ENCODE assay signal across 8 mouse cellular contexts in genomic region chr8:92613486-92613885, GRCm38 (mm10).
DNase-seq lines count a peak whose midpoint lies in the region; ATAC-seq and TF ChIP-seq lines count a peak whose summit lies in the region.

No protein-coding gene starts in this region.

- H3K36me3 ChIP-seq in hindbrain, postnatal 0 days (ENCODE audit: insufficient read depth, low read length): no peaks in the 10 kb centered on the region
- H3K36me3 ChIP-seq in hindbrain, embryonic 13.5 days: no peaks in the 10 kb centered on the region

- H3K27ac ChIP-seq in hindbrain, postnatal 0 days: no peak overlapping the region
- no peak overlapping the region for H3K27ac ChIP-seq in hindbrain, embryonic 13.5 days

- no peak overlapping the region for H3K4me3 ChIP-seq in hindbrain, postnatal 0 days (ENCODE audit: low read length)
- H3K4me3 ChIP-seq in hindbrain, embryonic 13.5 days: no peak overlapping the region
- no peak overlapping the region for H3K4me3 ChIP-seq in lung, adult 2 months (replicated peaks; ENCODE audit: extremely low read depth, low read depth, low read length)

- no peaks in the 10 kb centered on the region for H3K9me3 ChIP-seq in hindbrain, postnatal 0 days (ENCODE audit: low read length)
- H3K9me3 ChIP-seq in hindbrain, embryonic 13.5 days: no peaks in the 10 kb centered on the region

- WGBS in hindbrain, postnatal 0 days: 46% methylated on average over 4 of the region's 4 CpGs
- WGBS in hindbrain, embryonic 13.5 days: 36% methylated on average over 4 of the region's 4 CpGs
- 32% methylated on average over 4 of the region's 4 CpGs for WGBS in lung, adult 2 months

- no peak for TF ChIP-seq POLR2A in lung, adult 2 months (IDR thresholded peaks at IDR 0.05; ENCODE audit: borderline replicate concordance, extremely low read depth, low read depth, low read length)

- no peak overlapping the region for H3K4me2 ChIP-seq in hindbrain, postnatal 0 days (ENCODE audit: low read depth, low read length)
- H3K4me2 ChIP-seq in hindbrain, embryonic 13.5 days: no peak overlapping the region

- peak; percentile 29 for DNase-seq in hindbrain, postnatal 0 days (ENCODE audit: low spot score)
- DNase-seq in B cell, adult 2 months: peak; percentile 14 to 20
- DNase-seq in ZHBTc4 (ENCODE audit: low read depth, low spot score): peak; percentile 25
- peak; percentile 41 for DNase-seq in lung, adult 2 months
- no peak for DNase-seq in frontal cortex, postnatal 14 days (ENCODE audit: low spot score in 2 of 2)

- no peaks in the 10 kb centered on the region for H3K4me1 ChIP-seq in hindbrain, postnatal 0 days (ENCODE audit: insufficient read depth, low read length)
- H3K4me1 ChIP-seq in hindbrain, embryonic 13.5 days (replicated peaks): 0 out of 2 replicates have a peak, but pooled peaks cover 4% of the 10 kb centered on the region
- no peaks in the 10 kb centered on the region; the same call in 1 of the 2 replicates for H3K4me1 ChIP-seq in lung, adult 2 months (ENCODE audit: control insufficient read depth, insufficient read depth, low read length)

- ATAC-seq in hindbrain, postnatal 0 days: no peak
- ATAC-seq in hindbrain, embryonic 13.5 days (ENCODE audit: low FRiP score): no peak
- ATAC-seq in inflammation-experienced regulatory T-cells, adult 6 months: no peak
- ATAC-seq in monocyte, adult 5-6 weeks (replicated peaks; ENCODE audit: insufficient number of reproducible peaks, low FRiP score, low TSS enrichment, poor library complexity, severe bottlenecking): no peak

- H3K27me3 ChIP-seq in hindbrain, postnatal 0 days (ENCODE audit: insufficient read depth, low read length): no peaks in the 10 kb centered on the region
- H3K27me3 ChIP-seq in hindbrain, embryonic 13.5 days: peaks cover 22% of the 10 kb centered on the region; the same call in 1 of the 2 replicates

- H3K9ac ChIP-seq in hindbrain, postnatal 0 days (replicated peaks; ENCODE audit: low read length): no peak overlapping the region
- no peak overlapping the region for H3K9ac ChIP-seq in hindbrain, embryonic 13.5 days

- peak; percentile 56 for TF ChIP-seq CTCF in hindbrain, postnatal 0 days (IDR thresholded peaks at IDR 0.05; ENCODE audit: low read depth)
- peak; percentile 57; the same call in 1 of the 2 replicates for TF ChIP-seq CTCF in lung, adult 2 months (IDR thresholded peaks at IDR 0.05; ENCODE audit: insufficient read depth, low read length)

Comparison
In these comparisons a context has a peak if more than half of its experiments do, and no peak if none do; other contexts are left out.
1. DNase-seq: peak in hindbrain, postnatal 0 days (single experiment), B cell, adult 2 months (2 of 2), ZHBTc4 (single experiment) and lung, adult 2 months (single experiment); none in frontal cortex, postnatal 14 days (0 of 2).